Mouse (Mus musculus): ENCODE results near the gene Flnb.

Flnb gene

GRCm38 (mm10) chr14:7945261-7945660, 127.5 kb downstream of the Flnb start:
- no peak for DNase-seq (ENCODE audit: low read depth)

- DNase-seq (ENCODE audit: low read depth): no peak
Measured at GRCm38 (mm10) chr14:7951234-7951633, 133.5 kb downstream of the Flnb start.

DNA sequence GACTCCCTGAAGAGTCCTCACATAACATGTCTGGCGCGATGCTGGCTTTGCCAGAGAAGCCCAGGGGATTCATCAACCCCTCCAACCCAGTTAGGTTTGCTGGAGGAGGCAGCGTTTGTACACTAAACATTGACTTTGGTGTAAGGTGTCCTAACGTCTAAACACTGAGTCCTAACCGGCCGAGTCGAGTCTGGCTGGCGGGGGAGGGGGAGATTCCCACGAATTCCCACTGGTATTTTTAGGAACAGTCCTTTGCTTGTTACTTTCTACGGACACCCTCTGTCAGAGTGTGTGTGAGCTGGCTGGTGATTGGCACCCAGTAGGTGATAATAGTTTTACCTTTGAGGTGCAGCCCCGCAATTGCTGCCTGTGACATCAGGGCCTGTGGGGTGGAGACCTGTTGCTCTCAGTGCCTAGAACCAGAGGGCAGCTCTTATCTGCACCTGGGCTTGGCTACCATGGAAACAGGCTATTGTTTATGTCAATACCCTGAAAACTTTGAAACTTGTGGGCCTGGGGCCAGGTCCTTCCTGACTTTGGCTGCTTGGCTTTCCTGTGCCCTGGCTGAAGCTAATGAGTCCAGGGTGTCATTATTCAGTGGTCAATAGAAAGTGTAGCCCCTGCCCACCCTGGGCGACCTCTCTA, 135.0 kb downstream of the Flnb start:
- DNase-seq (ENCODE audit: low read depth): no peak

GRCm38 (mm10) chr14:7954071-7954471, 136.3 kb downstream of the Flnb start:
- no peak for DNase-seq (ENCODE audit: low read depth)

- no peak for DNase-seq (ENCODE audit: low read depth)
Measured at GRCm38 (mm10) chr14:7956427-7956826, 138.7 kb downstream of the Flnb start.

DNA sequence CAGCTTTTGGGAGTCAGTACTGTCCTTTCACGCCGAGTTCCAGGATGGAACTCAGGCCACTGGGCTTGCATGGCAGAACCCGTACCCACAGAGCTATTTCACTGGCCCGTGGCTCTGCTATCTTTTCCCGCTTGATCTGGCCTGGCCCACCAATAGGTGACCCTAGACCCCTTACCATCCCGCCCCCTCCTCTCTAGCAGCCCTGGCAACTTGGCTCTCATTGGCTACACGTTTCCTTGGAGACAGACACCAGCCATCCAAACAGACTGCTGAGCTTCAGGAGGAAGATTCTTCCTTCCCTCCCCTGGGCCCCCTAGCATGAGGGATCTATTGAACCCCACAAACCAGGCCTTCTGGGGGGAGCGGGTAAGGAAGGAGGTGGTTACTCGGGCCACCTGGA, 139.3 kb downstream of the Flnb start, which contains the start of gene Gm45521:
Gene Gm45521 (plus strand): TSS at position 240 of the 400 bp plus-strand sequence.
- no peak for DNase-seq (ENCODE audit: low read depth)

- DNase-seq (ENCODE audit: low read depth): peak; percentile 6
Measured at GRCm38 (mm10) chr14:7960616-7961015, 142.9 kb downstream of the Flnb start.

GRCm38 (mm10) chr14:7961714-7962113, 144.0 kb downstream of the Flnb start:
- no peak for DNase-seq (ENCODE audit: low read depth)

- no peak for DNase-seq (ENCODE audit: low read depth)
Measured at GRCm38 (mm10) chr14:7962626-7963025, 144.9 kb downstream of the Flnb start.

GRCm38 (mm10) chr14:7963160-7963559, 145.4 kb downstream of the Flnb start:
- DNase-seq (ENCODE audit: low read depth): no peak

GRCm38 (mm10) chr14:7964219-7964889, 146.6 kb downstream of the Flnb start:
- DNase-seq (ENCODE audit: low read depth): peak; percentile 79

DNA sequence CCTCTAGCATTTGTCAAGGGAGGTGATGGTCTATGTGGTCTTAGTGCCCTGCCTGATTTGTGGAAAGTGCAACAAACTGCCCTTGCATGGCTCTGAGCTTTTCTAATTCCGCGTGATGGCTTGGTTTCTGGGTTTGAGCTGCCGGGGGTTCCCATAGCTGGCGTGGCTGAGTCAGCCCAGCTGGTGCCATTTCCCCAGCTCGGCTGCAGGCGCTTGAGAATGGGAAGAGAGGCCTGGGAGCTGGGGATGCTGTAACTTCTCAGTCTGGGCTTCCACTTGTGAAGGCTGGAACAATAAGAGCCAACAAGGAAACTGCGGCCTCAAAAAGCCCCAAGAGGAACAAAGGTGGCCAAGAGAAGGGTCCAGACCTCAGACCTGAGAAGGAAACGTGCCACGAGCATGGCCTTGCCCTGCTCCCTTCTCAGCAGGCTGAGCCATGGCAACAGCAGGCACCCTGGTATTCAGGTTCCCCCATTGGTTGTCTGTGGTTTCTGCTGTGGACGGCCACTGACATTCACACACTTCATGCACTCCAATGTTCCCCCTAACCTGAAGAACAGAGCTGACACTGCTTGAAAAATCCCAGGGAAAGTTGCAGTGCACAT, 154.2 kb downstream of the Flnb start:
- DNase-seq (ENCODE audit: low read depth): no peak

DNA sequence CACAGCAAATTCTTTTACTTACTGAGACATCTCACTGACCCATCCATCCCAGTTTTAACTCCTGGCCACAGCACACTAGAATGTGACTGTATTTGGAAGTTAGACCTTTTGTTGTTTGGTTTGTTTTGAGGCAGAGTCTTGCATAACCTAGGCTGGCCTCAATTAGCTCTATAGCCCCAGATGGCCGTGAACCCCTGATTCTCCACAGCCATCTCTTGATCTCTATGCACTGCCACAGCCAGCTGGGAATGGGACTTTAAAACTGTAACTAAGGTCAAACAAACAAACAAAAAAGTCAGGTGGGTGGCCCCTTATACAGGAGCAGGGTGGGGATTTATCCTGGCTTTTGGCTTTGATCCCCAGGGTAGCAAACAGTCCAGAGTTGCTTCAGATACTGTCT, 156.9 kb downstream of the Flnb start:
- no peak for DNase-seq (ENCODE audit: low read depth)

DNA sequence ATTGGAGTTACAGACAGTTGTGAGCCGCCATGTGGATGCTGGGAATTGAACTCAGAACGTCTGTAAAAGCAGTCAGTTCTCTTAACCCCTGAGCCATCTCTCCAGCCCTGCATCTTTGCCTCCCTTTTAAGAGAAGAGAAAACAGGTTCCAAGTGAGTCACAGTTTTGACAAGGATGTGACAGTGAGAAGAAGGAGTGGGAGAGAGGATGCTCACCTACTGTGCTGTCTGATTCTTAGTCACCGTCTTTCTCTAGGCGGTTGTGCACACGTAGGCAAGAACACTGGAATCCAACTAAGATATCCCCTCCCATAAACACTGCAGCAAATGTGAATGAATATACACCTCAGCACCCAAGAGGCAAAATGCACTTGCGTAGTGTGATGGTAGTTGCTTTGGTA, 157.4 kb downstream of the Flnb start:
- DNase-seq (ENCODE audit: low read depth): no peak

DNA sequence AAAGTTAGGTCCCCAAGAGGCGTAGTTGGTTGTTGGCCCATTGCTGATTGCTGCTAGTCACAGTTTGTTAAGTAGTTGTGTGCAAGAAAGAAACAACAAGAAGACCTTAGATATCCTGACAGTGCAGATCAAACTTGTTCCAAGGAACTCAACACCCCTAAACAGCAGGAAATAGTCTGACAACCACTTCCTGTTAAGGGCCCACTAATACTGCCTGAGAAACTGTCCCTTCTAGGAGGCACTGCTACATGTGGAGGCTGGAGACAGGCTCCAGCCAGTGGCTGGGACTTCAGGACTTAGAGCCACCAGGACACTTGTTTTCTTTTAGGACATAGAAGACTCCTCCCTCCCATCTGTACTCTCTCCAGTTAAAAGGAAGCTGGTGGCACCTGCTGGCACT, 159.7 kb downstream of the Flnb start:
- DNase-seq (ENCODE audit: low read depth): peak; percentile 19

GRCm38 (mm10) chr14:7978183-7978582, 160.4 kb downstream of the Flnb start:
- peak; percentile 4 for DNase-seq (ENCODE audit: low read depth)

DNA sequence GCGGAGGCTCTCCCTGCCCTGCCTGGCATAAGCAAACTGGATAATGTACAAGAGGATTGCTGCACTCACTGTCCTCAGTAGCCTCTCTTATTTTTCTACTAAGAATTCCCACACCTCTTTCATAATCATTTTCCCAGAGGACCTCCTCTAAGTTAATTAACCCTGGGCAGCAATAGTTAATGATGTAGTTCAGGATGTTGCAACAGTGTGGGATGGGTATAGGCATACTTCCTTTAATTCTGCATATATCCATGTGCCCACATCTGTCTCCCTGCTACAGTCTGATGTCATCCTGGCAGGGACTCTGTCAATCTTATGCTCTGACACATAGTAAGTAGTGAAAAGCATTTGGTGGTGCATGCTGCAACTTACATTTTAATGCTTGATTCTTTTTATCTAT, 163.5 kb downstream of the Flnb start:
- no peak for DNase-seq (ENCODE audit: low read depth)

GRCm38 (mm10) chr14:7986913-7987312, 169.2 kb downstream of the Flnb start:
- DNase-seq (ENCODE audit: low read depth): no peak

GRCm38 (mm10) chr14:7989371-7989770, 171.6 kb downstream of the Flnb start:
- no peak for DNase-seq (ENCODE audit: low read depth)

- no peak for DNase-seq (ENCODE audit: low read depth)
Measured at GRCm38 (mm10) chr14:7989961-7990360, 172.2 kb downstream of the Flnb start.

DNA sequence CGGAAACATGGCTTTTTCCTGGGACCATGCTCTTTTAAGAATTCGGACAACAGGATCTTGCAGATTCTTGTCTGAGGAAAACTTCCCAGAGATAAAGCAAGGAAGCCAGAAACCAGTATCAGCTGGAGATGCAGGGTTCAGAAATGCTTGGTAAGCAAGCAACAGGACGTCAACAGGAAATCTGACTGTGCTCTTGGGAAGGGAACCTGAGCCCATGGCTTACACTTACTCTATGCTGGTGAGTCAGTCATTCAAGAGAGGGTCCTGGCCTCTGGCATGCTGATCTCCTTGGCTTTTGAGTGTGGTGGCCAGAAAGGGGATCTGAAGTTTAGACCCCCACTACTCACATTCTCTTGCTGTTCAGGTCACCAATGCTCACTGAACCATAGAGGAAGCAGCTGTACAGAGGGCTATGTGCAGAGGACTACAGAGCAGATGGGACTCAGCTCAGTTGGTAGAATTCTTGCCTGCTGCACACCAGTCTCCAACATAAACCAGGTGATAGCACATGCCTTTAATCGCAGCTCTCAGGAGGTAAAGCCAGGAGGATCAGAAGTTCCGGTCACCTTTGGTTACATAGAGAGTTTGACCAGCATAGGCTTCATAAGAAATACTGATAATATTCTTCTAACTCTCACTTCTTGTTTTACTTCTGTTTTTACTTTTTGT, 173.5 kb downstream of the Flnb start:
- DNase-seq (ENCODE audit: low read depth): no peak

DNA sequence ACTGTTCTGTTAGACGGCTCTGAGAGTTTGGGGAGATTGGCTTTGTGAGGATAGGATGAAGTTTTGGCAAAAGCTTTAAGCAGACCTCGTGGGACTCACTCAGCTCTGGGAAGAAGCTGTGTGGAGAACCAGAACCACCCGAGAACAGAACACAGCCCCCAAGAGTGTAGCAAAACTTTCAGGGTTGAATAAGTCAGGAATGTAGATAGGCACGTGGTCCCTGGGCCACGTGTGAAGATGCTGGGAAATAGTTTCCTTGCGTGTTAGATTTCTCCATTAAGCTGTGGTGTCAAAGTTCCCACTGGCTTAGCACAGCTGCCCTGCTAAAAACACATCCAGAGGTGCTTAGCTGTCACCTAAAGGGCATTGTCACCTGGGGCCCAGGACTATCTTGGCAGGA, 174.4 kb downstream of the Flnb start:
- no peak for DNase-seq (ENCODE audit: low read depth)

- peak; percentile 37 for DNase-seq (ENCODE audit: low read depth)
Measured at GRCm38 (mm10) chr14:7994271-7994767, 176.6 kb downstream of the Flnb start, which contains the start of gene Dnase1l3. Gene Dnase1l3 (minus strand): TSS chr14:7994573.
